Mouse (Mus musculus) MEL (cell line): Measurements from ENCODE around the gene Xrn1.

Experiments used
- CTCF ChIP-seq, 3 experiments: IDR thresholded peaks in 2 of 3; conservative IDR thresholded peaks in 1 of 3; 2 replicates each; pipeline ENCODE4 v1.5.1; 2011 to 2012; ENCODE audit warnings: low read length in 3 of 3, low read depth in 2 of 3, mild to moderate bottlenecking in 2 of 3, improper control_type of control experiment in 1 of 3, inconsistent platforms in 1 of 3, mixed read lengths in 1 of 3, moderate library complexity in 1 of 3; ENCODE audit not compliant: control insufficient read depth in 1 of 3, insufficient read depth in 1 of 3, poor library complexity in 1 of 3, severe bottlenecking in 1 of 3
- EP300 ChIP-seq, 2 experiments: IDR thresholded peaks; 2 replicates each; pipeline ENCODE4 v1.6.1; 2011; ENCODE audit warnings: improper control_type of control experiment in 2 of 2, low read length in 2 of 2, low read depth in 1 of 2, mild to moderate bottlenecking in 1 of 2
- GATA1 ChIP-seq: IDR thresholded peaks from 2 replicates; pipeline ENCODE4 v1.6.1; 2011; ENCODE audit warnings: low read depth, low read length, improper control_type of control experiment
- MAZ ChIP-seq: IDR thresholded peaks from 2 replicates; pipeline ENCODE4 v1.6.1; 2012; ENCODE audit warnings: low read depth, mild to moderate bottlenecking, inconsistent platforms, low read length, improper control_type of control experiment
- POLR2A ChIP-seq, 2 experiments: IDR thresholded peaks; 2 replicates each; pipeline ENCODE4 v1.6.1; 2011 to 2012; ENCODE audit warnings: low read length in 2 of 2, mild to moderate bottlenecking in 2 of 2, control low read depth in 1 of 2, improper control_type of control experiment in 1 of 2, low read depth in 1 of 2, moderate library complexity in 1 of 2; ENCODE audit not compliant: control insufficient read depth in 1 of 2, insufficient read depth in 1 of 2, poor library complexity in 1 of 2
- POLR2AphosphoS2 ChIP-seq: IDR thresholded peaks from 2 replicates; pipeline ENCODE4 v1.6.1; 2011; ENCODE audit warnings: low read length, improper control_type of control experiment
- POLR2AphosphoS5 ChIP-seq: IDR thresholded peaks from 2 replicates; pipeline ENCODE4 v1.6.1; 2012; ENCODE audit warnings: low read depth, borderline replicate concordance, mild to moderate bottlenecking, inconsistent platforms, low read length, moderate library complexity, mixed read lengths
- TCF12 ChIP-seq: IDR thresholded peaks from 2 replicates; pipeline ENCODE4 v1.6.1; 2014; ENCODE audit warnings: low read depth, mild to moderate bottlenecking, inconsistent platforms, low read length, improper control_type of control experiment, moderate library complexity
- USF2 ChIP-seq, 2 experiments: IDR thresholded peaks; 2 replicates each; pipeline ENCODE4 v1.6.1; 2011 to 2012; ENCODE audit warnings: improper control_type of control experiment in 2 of 2, low read length in 2 of 2, borderline replicate concordance in 1 of 2, inconsistent platforms in 1 of 2, low read depth in 1 of 2, mild to moderate bottlenecking in 1 of 2; ENCODE audit not compliant: insufficient read depth in 1 of 2
- ZC3H11A ChIP-seq: IDR thresholded peaks from 2 replicates; pipeline ENCODE4 v1.6.1; 2012; ENCODE audit warnings: low read depth, mild to moderate bottlenecking, inconsistent platforms, low read length, improper control_type of control experiment
- ZMIZ1 ChIP-seq: IDR thresholded peaks from 2 replicates; pipeline ENCODE4 v1.6.1; 2012; ENCODE audit warnings: low read depth, mild to moderate bottlenecking, inconsistent platforms, low read length, improper control_type of control experiment, moderate library complexity
- ZNF384 ChIP-seq: IDR thresholded peaks from 2 replicates; pipeline ENCODE4 v1.6.1; 2012; ENCODE audit warnings: low read depth, mild to moderate bottlenecking, inconsistent platforms, low read length, improper control_type of control experiment

DNA sequence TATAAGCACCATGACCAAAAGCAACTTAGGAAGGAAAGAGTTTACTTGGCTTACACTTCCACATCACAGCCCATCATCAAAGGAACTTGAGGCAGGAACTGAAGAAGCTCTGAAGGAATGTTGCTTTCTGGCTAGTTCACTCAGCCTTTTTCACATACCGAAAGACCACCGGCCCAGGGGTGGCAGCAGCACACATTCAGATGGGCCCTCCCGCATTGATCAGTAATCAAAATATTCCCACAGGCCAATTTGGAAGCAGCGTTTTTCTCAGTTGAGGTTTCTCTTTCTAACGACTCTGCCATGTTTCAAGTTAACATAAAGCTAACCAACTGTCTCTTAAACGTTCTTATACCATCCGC, 355 bp upstream of the Xrn1 start:
- no peak for TF ChIP-seq ZC3H11A
- no peak for TF ChIP-seq TCF12
- TF ChIP-seq CTCF (IDR thresholded peaks at IDR 0.05 in 2 of 3, conservative IDR thresholded peaks at IDR 0.05 in 1 of 3; ENCODE audit: control insufficient read depth in 1 of 3, insufficient read depth in 1 of 3, low read depth in 2 of 3, low read length in 3 of 3, poor library complexity in 1 of 3, severe bottlenecking in 1 of 3): no peak
- TF ChIP-seq ZMIZ1: no peak
- TF ChIP-seq MAZ: no peak
- no peak for TF ChIP-seq GATA1
- TF ChIP-seq POLR2AphosphoS5: no peak
- TF ChIP-seq EP300 (IDR thresholded peaks at IDR 0.05; ENCODE audit: low read depth in 1 of 2, low read length in 2 of 2): no peak
- no peak for TF ChIP-seq ZNF384
- no peak for TF ChIP-seq POLR2AphosphoS2
- no peak for TF ChIP-seq POLR2A (IDR thresholded peaks at IDR 0.05; ENCODE audit: control insufficient read depth in 1 of 2, insufficient read depth in 1 of 2, low read depth in 1 of 2, low read length in 2 of 2, poor library complexity in 1 of 2)
- TF ChIP-seq USF2 (IDR thresholded peaks at IDR 0.05; ENCODE audit: borderline replicate concordance in 1 of 2, insufficient read depth in 1 of 2, low read depth in 1 of 2, low read length in 2 of 2): no peak
